Mouse (Mus musculus) C2C12 (cell line): ENCODE results near the gene Rdh12. TPM values are rescaled to one million over a fixed set of nuclear protein-coding genes. Genes with fewer than 3 reads are reported as not detected.
A peak's percentile ranks its signal among the peaks of the same experiment; 100 is the strongest.

Experiments used
- H3K27me3 ChIP-seq: one replicate; pipeline ENCODE4 v1.6.1; 2011; ENCODE audit not compliant: control insufficient read depth, insufficient read depth, insufficient read length
- H3K36me3 ChIP-seq: one replicate; pipeline ENCODE4 v1.6.1; 2011; ENCODE audit not compliant: control insufficient read depth, insufficient read depth
- H3K4me3 ChIP-seq: one replicate; pipeline ENCODE4 v1.5.1; 2011; ENCODE audit warnings: mild to moderate bottlenecking, control low read depth; ENCODE audit not compliant: poor library complexity, insufficient read depth, severe bottlenecking
- H3K79me2 ChIP-seq: one replicate; pipeline ENCODE4 v1.6.1; 2011; ENCODE audit not compliant: control insufficient read depth, insufficient read depth
- H3K79me3 ChIP-seq: one replicate; pipeline ENCODE4 v1.6.1; 2011; ENCODE audit warnings: low read depth, control low read depth
- H3ac ChIP-seq: one replicate; pipeline ENCODE3; 2011; ENCODE audit warnings: low read depth; ENCODE audit not compliant: control insufficient read depth, insufficient read length
- CEBPB ChIP-seq: IDR thresholded peaks from one replicate; pipeline ENCODE4 v1.6.1; 2011; ENCODE audit warnings: low read depth, mild to moderate bottlenecking, control low read depth, moderate library complexity
- CTCF ChIP-seq: IDR thresholded peaks from one replicate; pipeline ENCODE4 v1.5.1; 2011; ENCODE audit not compliant: control insufficient read depth, insufficient read depth, insufficient read length
- FOSL1 ChIP-seq: IDR thresholded peaks from one replicate; pipeline ENCODE4 v1.8.0; 2011; ENCODE audit warnings: mild to moderate bottlenecking, low read length; ENCODE audit not compliant: poor library complexity, insufficient read depth, severe bottlenecking
- MAX ChIP-seq: IDR thresholded peaks from one replicate; pipeline ENCODE4 v1.6.1; 2011; ENCODE audit warnings: mild to moderate bottlenecking, control low read depth
- MYOD1 ChIP-seq: IDR thresholded peaks from one replicate; pipeline ENCODE4 v1.6.1; 2011; ENCODE audit warnings: low read depth; ENCODE audit not compliant: control insufficient read depth, insufficient read length
- MYOG ChIP-seq: IDR thresholded peaks from one replicate; pipeline ENCODE4 v1.6.1; 2011; ENCODE audit not compliant: control insufficient read depth, insufficient read length; ENCODE audit errors: extremely low read depth
- USF1 ChIP-seq: IDR thresholded peaks from one replicate; pipeline ENCODE4 v1.6.1; 2011; ENCODE audit warnings: low read depth, mild to moderate bottlenecking, control low read depth, moderate library complexity
- long read RNA-seq, 2 experiments: library from polyadenylated mRNA; unstranded; transcript quantifications; one replicate each; pipeline ENCODE4 v2.0.0; 2019 to 2020
- polyA plus RNA-seq: library from polyadenylated mRNA; unstranded; fragments of >200 nt; fragmentation: generic; extraction: Trizol; gene quantifications from one replicate; pipeline ENCODE4 v1.2.1, GENCODE M21; 2012; ENCODE audit warnings: missing spikeins

Rdh12 gene
- 0.23 TPM for polyA plus RNA-seq
- long read RNA-seq, experiment 1: 0 reads
- long read RNA-seq, experiment 2, partial matches to known transcripts: 0 of 2 reads
- long read RNA-seq, experiment 2, other reads (novel, unspliced or antisense): 0 of 2 reads

DNA sequence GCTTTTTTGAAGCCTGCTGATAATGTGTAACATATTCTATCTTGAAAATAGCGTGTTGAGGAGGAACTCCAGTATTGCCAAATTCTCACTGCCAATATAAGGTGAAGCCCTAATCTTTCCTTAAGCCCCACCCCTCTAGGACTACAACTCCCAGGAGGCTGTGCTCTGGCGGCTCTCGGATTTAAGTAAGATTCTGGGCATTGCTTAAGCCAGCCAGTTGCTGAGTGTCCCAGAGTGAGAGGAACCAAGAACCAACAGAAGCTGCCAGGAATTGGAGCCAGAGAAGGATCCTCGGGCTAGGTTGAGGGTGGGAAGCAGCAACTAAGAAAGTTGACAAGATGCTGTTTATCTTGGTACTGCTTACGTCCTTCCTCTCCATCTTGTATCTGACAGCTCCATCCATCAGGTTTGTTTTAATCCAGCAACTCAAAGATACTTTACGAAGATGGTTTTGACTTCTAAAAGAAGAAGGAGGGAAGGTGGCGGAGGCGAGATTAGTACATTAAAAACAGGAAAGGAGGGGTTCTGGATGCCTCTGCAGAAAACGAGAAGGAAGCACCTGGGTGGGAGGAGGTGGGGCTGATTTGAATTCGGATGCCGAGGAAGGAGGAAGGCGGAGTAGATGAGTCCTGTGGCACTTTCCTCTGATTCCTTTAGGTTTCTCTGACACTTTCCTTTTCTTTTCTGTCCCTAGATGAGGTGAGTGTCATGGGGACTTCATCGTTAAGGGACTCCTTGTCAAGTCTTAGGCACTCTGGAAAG, at the start of gene Rdh12:
Gene Rdh12, plus strand, starts transcription at position 212 of the 762 bp plus-strand sequence.
- Histone ChIP-seq H3K79me3 (no peaks in the 10 kb centered on the region), H3ac (no peak within 1 kb of the TSS), H3K79me2 (no peaks in the 10 kb centered on the region), H3K27me3 (peaks cover 13% of the 10 kb centered on the region), H3K36me3 (no peaks in the 10 kb centered on the region), H3K4me3 (peak within 1 kb of the TSS; percentile 6)
- TF ChIP-seq CEBPB (no peak), USF1 (no peak), MYOG (no peak)

DNA sequence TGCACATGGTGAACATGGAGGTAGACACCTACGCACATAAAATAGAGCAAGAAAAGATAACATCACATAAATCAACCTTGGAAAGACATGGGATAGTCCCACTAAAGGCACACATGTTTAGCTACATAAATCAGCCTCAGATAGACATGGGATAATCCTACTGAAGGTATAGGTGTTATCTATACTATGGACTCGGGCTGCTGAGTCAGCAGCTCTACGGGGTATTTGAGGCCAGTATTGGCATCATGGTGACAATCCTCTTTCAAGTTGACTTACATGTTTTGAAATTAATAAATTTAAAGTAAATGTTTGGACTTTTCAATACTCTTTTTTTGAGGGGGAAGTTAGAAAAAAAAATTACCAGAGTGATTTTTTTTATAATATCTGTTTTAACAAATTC, 45.8 kb upstream of the Rdh12 start:
- Histone ChIP-seq H3K79me2 (peaks cover 18% of the 10 kb centered on the region), H3K4me3 (no peak overlapping the region), H3K36me3 (peaks cover 78% of the 10 kb centered on the region), H3K27me3 (no peaks in the 10 kb centered on the region), H3K79me3 (peaks cover 6% of the 10 kb centered on the region), H3ac (no peak overlapping the region)
- TF ChIP-seq CEBPB (no peak), CTCF (no peak), FOSL1 (no peak), MAX (no peak), MYOD1 (no peak), MYOG (no peak), USF1 (no peak)

DNA sequence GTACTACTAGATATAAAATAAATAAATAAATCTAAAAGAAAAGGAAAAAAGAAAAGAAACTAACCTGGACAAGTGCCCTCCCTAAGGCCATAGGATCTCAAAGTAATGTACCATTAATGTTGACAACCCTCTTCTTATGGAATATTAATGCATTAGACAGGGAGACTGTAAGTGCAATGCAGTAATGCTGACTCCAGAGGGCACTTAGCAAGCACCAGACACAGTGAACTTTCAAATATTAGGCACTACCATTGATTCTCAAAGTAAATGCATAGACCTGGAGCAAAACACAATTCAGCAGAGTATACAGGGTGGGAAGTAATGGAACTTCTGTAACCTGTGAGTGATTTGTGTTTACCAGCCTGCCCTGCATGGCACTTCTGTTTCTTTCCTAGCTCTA, 39.5 kb upstream of the Rdh12 start:
- Histone ChIP-seq H3ac (no peak overlapping the region), H3K79me2 (peaks cover 62% of the 10 kb centered on the region), H3K27me3 (no peaks in the 10 kb centered on the region), H3K79me3 (peaks cover 40% of the 10 kb centered on the region), H3K36me3 (peaks cover 30% of the 10 kb centered on the region), H3K4me3 (no peak overlapping the region)
- TF ChIP-seq CTCF: no peak

DNA sequence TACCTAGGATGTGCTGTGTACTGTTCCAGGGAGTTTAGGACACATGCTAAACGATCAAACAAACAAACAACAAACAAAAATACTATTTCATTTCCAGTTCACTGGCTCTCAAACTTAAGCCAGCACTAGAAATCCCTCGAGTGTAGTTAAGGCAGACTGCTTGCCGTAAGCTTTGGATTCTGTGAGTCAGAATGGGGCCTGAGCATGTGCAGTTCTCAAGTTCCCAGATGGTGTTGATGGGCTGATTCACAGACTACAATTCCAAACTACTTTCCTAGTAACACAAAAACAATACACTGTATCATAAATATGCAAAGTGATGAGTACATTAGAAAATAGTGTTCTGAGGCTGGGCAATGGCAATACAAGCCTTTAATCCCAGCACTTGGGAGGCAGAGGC, 38.3 kb upstream of the Rdh12 start:
- H3K27me3 ChIP-seq: no peaks in the 10 kb centered on the region
- H3K4me3 ChIP-seq: no peak overlapping the region
- peaks cover 62% of the 10 kb centered on the region for H3K79me2 ChIP-seq
- no peak overlapping the region for H3ac ChIP-seq
- TF ChIP-seq FOSL1: no peak
- no peak for TF ChIP-seq CEBPB
- TF ChIP-seq USF1: no peak
- TF ChIP-seq MYOG: no peak
- TF ChIP-seq CTCF: no peak
- TF ChIP-seq MYOD1: no peak
- peaks cover 40% of the 10 kb centered on the region for H3K79me3 ChIP-seq
- peaks cover 22% of the 10 kb centered on the region for H3K36me3 ChIP-seq

DNA sequence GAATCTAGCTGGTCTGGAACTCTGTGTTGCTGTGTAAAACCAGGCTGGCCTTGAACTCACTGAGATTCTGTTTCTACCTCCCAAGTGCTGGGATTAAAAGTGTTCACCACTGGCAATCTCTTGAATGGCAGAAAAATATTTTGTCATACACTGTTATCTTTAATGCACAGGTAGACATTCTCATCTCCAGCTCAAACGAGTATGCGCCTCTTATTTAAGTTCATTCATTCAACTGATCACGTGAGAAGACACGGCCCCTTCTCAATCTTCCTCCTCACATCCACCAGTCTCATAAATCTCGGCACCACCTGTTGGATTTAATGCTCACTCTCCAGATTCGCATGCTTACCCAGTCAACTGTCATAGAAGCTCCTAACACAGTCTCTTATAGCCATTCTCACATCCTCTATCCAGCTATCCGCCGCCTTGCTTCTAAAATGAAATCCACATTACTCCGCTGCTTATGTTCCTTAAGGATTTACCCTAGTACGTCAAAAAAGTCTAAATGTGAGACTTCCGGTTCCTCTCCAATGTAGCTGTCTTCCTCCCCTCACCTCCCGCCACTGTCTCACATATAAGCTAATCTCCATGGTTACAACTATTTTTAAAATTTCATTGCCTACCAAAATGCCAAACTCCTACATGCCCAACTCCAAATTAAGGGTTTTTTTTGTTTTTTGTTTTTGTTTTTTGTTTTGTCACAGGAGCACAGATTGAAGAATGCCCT, 37.3 kb upstream of the Rdh12 start:
- H3K36me3 ChIP-seq: peaks cover 22% of the 10 kb centered on the region
- H3ac ChIP-seq: peak overlapping the region; percentile 18
- H3K4me3 ChIP-seq: peak overlapping the region; percentile 88
- H3K79me2 ChIP-seq: peaks cover 58% of the 10 kb centered on the region
- H3K27me3 ChIP-seq: no peaks in the 10 kb centered on the region
- H3K79me3 ChIP-seq: peaks cover 40% of the 10 kb centered on the region
- TF ChIP-seq MYOD1 (no peak), CTCF (no peak), USF1 (no peak), MAX (no peak), MYOG (no peak), CEBPB (no peak), FOSL1 (no peak)
